Mouse (Mus musculus) intestine, embryonic 15.5 days (tissue): ENCODE data around the gene Rnf212b. TPM values are rescaled to one million over a fixed set of nuclear protein-coding genes. Genes with fewer than 3 reads are reported as not detected.

Experiments used
- ATAC-seq: fragments of 200-750 bp; cut with Nextera tagmentation; 2 replicates; pipeline ENCODE4 v1.8.0; 2017; ENCODE audit warnings: moderate TSS enrichment, moderate library complexity
- H3K27ac ChIP-seq: fragments of 300-500 bp; sonication (generic); 2 replicates; pipeline ENCODE4 v1.5.1; 2015; ENCODE audit warnings: mild to moderate bottlenecking, inconsistent platforms
- H3K27me3 ChIP-seq: fragments of 300-500 bp; sonication (generic); replicated peaks from 2 replicates; pipeline ENCODE4 v1.6.1; 2015; ENCODE audit warnings: inconsistent platforms
- H3K36me3 ChIP-seq: fragments of 300-500 bp; sonication (generic); 2 replicates; pipeline ENCODE4 v1.6.1; 2015; ENCODE audit warnings: inconsistent platforms
- H3K4me1 ChIP-seq: fragments of 300-500 bp; sonication (generic); replicated peaks from 2 replicates; pipeline ENCODE4 v1.6.1; 2015; ENCODE audit warnings: inconsistent platforms
- H3K4me2 ChIP-seq: fragments of 300-500 bp; sonication (generic); replicated peaks from 2 replicates; pipeline ENCODE4 v1.6.1; 2015; ENCODE audit warnings: mild to moderate bottlenecking, inconsistent platforms
- H3K4me3 ChIP-seq: fragments of 300-500 bp; sonication (generic); replicated peaks from 2 replicates; pipeline ENCODE4 v1.5.1; 2015; ENCODE audit warnings: inconsistent platforms
- H3K9ac ChIP-seq: fragments of 300-500 bp; sonication (generic); 2 replicates; pipeline ENCODE4 v1.6.1; 2015; ENCODE audit warnings: inconsistent platforms
- H3K9me3 ChIP-seq: fragments of 300-500 bp; sonication (generic); 2 replicates; pipeline ENCODE4 v1.6.1; 2016; ENCODE audit warnings: inconsistent platforms
- WGBS: fragments of 180-500 bp; shearing (Covaris S2); methylation state at CpG from one replicate; pipeline ENCODE4 v1.1.7; 2015; 5-methylcytosine and 5-hydroxymethylcytosine counted together
- polyA plus RNA-seq: library from polyadenylated mRNA; unstranded; fragments of >200 nt; fragmentation: Nextera tagmentation; extraction: Ambion mirVana; gene quantifications from 2 replicates; pipeline ENCODE4 v1.2.1, GENCODE M21; 2015

The Rnf212b gene
- polyA plus RNA-seq, 1 experiment from 2014 or later, result not detected

- no peaks in the 10 kb centered on the region for H3K4me1 ChIP-seq
- peak; percentile 100 for ATAC-seq
- no peaks in the 10 kb centered on the region for H3K9me3 ChIP-seq
- H3K27ac ChIP-seq, result peak overlapping the region; percentile 74
- no peaks in the 10 kb centered on the region for H3K27me3 ChIP-seq
- peak overlapping the region; percentile 100 for H3K4me3 ChIP-seq
- peak overlapping the region; percentile 69 for H3K4me2 ChIP-seq
- no peaks in the 10 kb centered on the region for H3K36me3 ChIP-seq
- WGBS, result under 1% methylated on average over 55 of the region's 56 CpGs
- H3K9ac ChIP-seq, result peak overlapping the region; percentile 98
Observed at GRCm38 (mm10) chr14:54863501-54864312, 49.8 kb downstream of the Rnf212b start.

DNA sequence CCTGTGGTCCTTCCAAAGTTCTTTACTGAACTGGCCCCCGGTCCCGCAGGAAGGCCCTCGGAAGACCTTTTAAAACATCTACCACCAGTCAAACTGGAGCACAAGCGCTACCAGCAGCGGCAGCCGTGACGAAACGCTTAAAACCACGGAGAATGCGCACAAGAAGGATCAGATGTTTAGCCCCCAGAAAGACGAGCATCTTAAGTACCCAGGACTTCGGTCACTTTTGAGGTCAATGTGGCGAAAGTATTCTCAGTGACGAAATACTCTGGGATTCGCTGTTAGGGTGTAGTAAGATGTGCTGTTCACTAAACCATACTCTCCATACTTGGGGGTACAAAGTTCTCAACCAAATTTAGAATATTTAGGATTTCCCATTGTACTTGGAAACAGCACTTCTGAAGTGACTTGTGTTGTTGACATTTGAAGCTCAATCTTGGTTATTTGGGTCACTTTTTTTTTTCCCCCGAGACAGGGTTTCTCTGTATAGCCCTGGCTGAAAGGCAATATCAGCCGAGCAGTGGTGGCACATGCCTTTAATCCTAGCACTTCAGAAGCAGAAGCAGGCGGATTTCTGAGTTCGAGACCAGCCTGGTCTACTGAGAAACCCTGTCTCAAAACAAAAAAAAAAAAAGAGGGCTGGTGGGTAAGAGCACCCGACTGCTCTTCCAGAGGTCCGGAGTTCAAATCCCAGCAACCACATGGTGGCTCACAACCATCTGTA is 50.5 kb downstream of the Rnf212b start:
- Histone ChIP-seq H3K9me3 (no peaks in the 10 kb centered on the region), H3K36me3 (no peaks in the 10 kb centered on the region), H3K9ac (peak overlapping the region; percentile 98), H3K27me3 (no peaks in the 10 kb centered on the region), H3K4me1 (no peaks in the 10 kb centered on the region), H3K4me2 (peak overlapping the region; percentile 69), H3K27ac (peak overlapping the region; percentile 73; the same call in 1 of the 2 replicates), H3K4me3 (peak overlapping the region; percentile 100)
- peak; percentile 14 for ATAC-seq
- 15% methylated on average over 21 of the region's 21 CpGs for WGBS

DNA sequence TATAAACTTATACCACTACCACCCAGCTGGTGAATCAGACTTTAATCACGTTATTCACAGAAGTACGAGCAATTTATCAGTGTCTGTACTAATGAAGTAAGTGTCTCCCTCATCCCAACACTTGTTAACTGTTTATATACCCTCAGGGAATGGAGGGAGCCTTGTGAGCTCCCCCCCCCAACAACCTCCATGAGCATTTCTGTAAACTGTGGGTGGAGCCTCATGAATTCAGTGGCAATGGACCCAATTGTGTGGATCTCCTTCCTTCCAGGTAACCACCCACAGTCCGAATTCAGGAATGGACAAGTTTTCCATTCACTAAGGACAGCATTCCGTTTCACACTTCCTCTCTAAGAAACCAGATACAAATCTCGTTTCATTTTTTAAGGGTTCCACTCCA is 51.7 kb downstream of the Rnf212b start:
- Histone ChIP-seq H3K27me3 (no peaks in the 10 kb centered on the region), H3K36me3 (no peaks in the 10 kb centered on the region), H3K27ac (no peak overlapping the region), H3K4me2 (no peak overlapping the region), H3K9me3 (no peaks in the 10 kb centered on the region), H3K4me3 (no peak overlapping the region), H3K4me1 (no peaks in the 10 kb centered on the region), H3K9ac (no peak overlapping the region)
- ATAC-seq, result no peak
- WGBS, result 77% methylated on average over 5 of the region's 5 CpGs

GRCm38 (mm10) chr14:54866268-54866667 is 52.3 kb downstream of the Rnf212b start:
- H3K4me3 ChIP-seq, result no peak overlapping the region
- H3K4me2 ChIP-seq, result no peak overlapping the region
- no peak overlapping the region for H3K9ac ChIP-seq
- H3K36me3 ChIP-seq, result no peaks in the 10 kb centered on the region
- H3K9me3 ChIP-seq, result no peaks in the 10 kb centered on the region
- no peak for ATAC-seq
- whole genome bisulfite sequencing, result 42% methylated on average over 3 of the region's 3 CpGs
- no peaks in the 10 kb centered on the region for H3K27me3 ChIP-seq
- no peak overlapping the region for H3K27ac ChIP-seq
- no peaks in the 10 kb centered on the region for H3K4me1 ChIP-seq

- no peak for ATAC-seq
- H3K27me3 ChIP-seq, result no peaks in the 10 kb centered on the region
- 58% methylated on average over 5 of the region's 5 CpGs for WGBS
- no peaks in the 10 kb centered on the region for H3K4me1 ChIP-seq
- H3K36me3 ChIP-seq, result no peaks in the 10 kb centered on the region
- H3K9ac ChIP-seq, result no peak overlapping the region
- H3K27ac ChIP-seq, result no peak overlapping the region
- H3K4me3 ChIP-seq, result no peak overlapping the region
- H3K9me3 ChIP-seq, result no peaks in the 10 kb centered on the region
- no peak overlapping the region for H3K4me2 ChIP-seq
Observed at GRCm38 (mm10) chr14:54866936-54867335, 53.0 kb downstream of the Rnf212b start.

DNA sequence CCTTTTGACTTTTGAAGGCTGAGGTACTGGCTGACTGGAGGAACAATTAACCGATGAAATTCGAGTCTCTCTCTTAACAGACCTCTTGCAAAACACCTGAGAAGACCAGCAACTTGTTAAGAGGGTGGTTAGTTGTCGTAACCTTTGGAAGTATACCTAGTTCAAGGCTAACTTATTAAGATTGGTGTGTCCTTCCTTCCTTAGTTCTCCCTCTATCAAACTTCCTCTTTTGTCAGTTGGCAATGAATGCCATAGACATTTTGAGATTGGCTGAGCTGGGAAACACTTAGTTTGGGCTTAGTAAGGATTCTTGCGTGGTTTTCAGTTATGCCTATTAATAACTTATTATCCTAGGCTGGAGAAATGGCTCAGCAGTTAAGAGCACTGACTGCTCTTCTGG is 54.1 kb downstream of the Rnf212b start:
- WGBS, result 85% methylated on average over 4 of the region's 4 CpGs
- Histone ChIP-seq H3K4me2 (no peak overlapping the region), H3K27me3 (no peaks in the 10 kb centered on the region), H3K27ac (no peak overlapping the region), H3K9me3 (no peaks in the 10 kb centered on the region), H3K9ac (no peak overlapping the region), H3K36me3 (no peaks in the 10 kb centered on the region), H3K4me3 (no peak overlapping the region), H3K4me1 (no peaks in the 10 kb centered on the region)
- no peak for ATAC-seq

GRCm38 (mm10) chr14:54870861-54871260 is 56.9 kb downstream of the Rnf212b start, which contains the start of gene Homez:
TSS of gene Homez (minus strand) at chr14:54870961.
- whole genome bisulfite sequencing, result 91% methylated on average over 5 of the region's 5 CpGs
- Histone ChIP-seq H3K4me1 (peaks cover 9% of the 10 kb centered on the region), H3K36me3 (no peaks in the 10 kb centered on the region), H3K27ac (no peak within 1 kb of the TSS), H3K9me3 (no peaks in the 10 kb centered on the region), H3K4me3 (no peak within 1 kb of the TSS), H3K27me3 (no peaks in the 10 kb centered on the region), H3K9ac (no peak within 1 kb of the TSS), H3K4me2 (no peak within 1 kb of the TSS)
- ATAC-seq, result no peak

GRCm38 (mm10) chr14:54874165-54874564 is 60.2 kb downstream of the Rnf212b start:
- peaks cover 13% of the 10 kb centered on the region for H3K4me1 ChIP-seq
- no peak for ATAC-seq
- no peak overlapping the region for H3K9ac ChIP-seq
- H3K36me3 ChIP-seq, result no peaks in the 10 kb centered on the region
- no peak overlapping the region for H3K4me3 ChIP-seq
- H3K9me3 ChIP-seq, result no peaks in the 10 kb centered on the region
- no peaks in the 10 kb centered on the region for H3K27me3 ChIP-seq
- no peak overlapping the region for H3K4me2 ChIP-seq
- WGBS, result 83% methylated on average over 3 of the region's 3 CpGs
- no peak overlapping the region for H3K27ac ChIP-seq

- Histone ChIP-seq H3K4me2 (peak overlapping the region; percentile 99), H3K4me1 (peaks cover 13% of the 10 kb centered on the region), H3K27me3 (no peaks in the 10 kb centered on the region), H3K9ac (peak overlapping the region; percentile 84), H3K36me3 (no peaks in the 10 kb centered on the region), H3K4me3 (peak overlapping the region; percentile 73), H3K9me3 (no peaks in the 10 kb centered on the region), H3K27ac (peak overlapping the region; percentile 90)
- 4% methylated on average over 36 of the region's 36 CpGs for WGBS
- ATAC-seq, result peak; percentile 46
Observed at GRCm38 (mm10) chr14:54875844-54876538, 62.0 kb downstream of the Rnf212b start.

DNA sequence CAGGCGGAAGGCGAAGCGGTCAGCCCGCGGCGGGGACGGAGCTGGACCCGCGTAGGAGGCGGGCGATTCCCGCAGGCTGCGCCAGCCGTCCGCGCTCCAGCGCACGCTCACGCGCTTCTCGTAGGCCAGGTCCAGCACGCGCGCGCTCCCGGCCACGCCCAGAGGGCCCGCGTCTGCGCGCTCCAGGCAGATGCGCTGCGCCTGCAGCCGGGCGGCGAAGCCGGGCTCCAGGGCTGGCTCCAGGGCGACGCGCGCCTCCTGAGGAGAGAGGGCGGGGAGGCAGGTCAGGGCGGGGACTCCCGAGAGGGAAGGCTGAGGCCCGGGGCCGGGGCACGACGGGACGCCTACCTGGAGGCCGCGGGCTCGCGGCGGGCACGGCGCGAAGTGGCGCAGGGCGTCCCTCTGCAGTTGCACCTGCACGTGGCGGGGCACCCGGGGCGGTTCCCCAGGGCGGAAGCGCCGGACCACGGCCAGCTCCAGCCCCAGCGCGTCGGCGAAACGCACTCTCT is 62.7 kb downstream of the Rnf212b start:
- no peaks in the 10 kb centered on the region for H3K36me3 ChIP-seq
- peak overlapping the region; percentile 73 for H3K4me3 ChIP-seq
- WGBS, result under 1% methylated on average over 71 of the region's 72 CpGs
- H3K9me3 ChIP-seq, result no peaks in the 10 kb centered on the region
- H3K4me1 ChIP-seq, result peaks cover 13% of the 10 kb centered on the region
- peak; percentile 95 for ATAC-seq
- H3K27ac ChIP-seq, result peak overlapping the region; percentile 90
- peak overlapping the region; percentile 99 for H3K4me2 ChIP-seq
- H3K9ac ChIP-seq, result peak overlapping the region; percentile 84
- no peaks in the 10 kb centered on the region for H3K27me3 ChIP-seq

GRCm38 (mm10) chr14:54877048-54877715 is 63.2 kb downstream of the Rnf212b start, which contains the start of gene Ppp1r3e:
TSS of gene Ppp1r3e (minus strand) at chr14:54877550.
- Histone ChIP-seq H3K4me2 (peak within 1 kb of the TSS; percentile 99), H3K4me3 (peak within 1 kb of the TSS; percentile 73), H3K27ac (peak within 1 kb of the TSS; percentile 90), H3K4me1 (peaks cover 13% of the 10 kb centered on the region), H3K9me3 (no peaks in the 10 kb centered on the region), H3K36me3 (no peaks in the 10 kb centered on the region), H3K27me3 (no peaks in the 10 kb centered on the region), H3K9ac (peak within 1 kb of the TSS; percentile 84)
- under 1% methylated on average over 61 of the region's 61 CpGs for WGBS
- ATAC-seq, result peak; percentile 90
